Mouse (Mus musculus) forebrain, embryonic 11.5 days (tissue): ENCODE results near the gene Zswim8. TPM values are rescaled to one million over a fixed set of nuclear protein-coding genes. Genes with fewer than 3 reads are reported as not detected.
A peak's percentile ranks its signal among the peaks of the same experiment; 100 is the strongest.

Experiments
- ATAC-seq: fragments of 200-750 bp; cut with Nextera tagmentation; replicated peaks from 2 replicates; pipeline ENCODE4 v1.8.0; 2017; ENCODE audit warnings: moderate TSS enrichment; ENCODE audit not compliant: low FRiP score
- DNase-seq: peaks from one replicate; pipeline ENCODE4 v3.0.0-alpha.2; 2017; ENCODE audit warnings: low spot score
- H3K27ac ChIP-seq: fragments of 300-500 bp; sonication (generic); 2 replicates; pipeline ENCODE4 v1.5.1; 2014; ENCODE audit warnings: low read depth, low read length
- H3K27me3 ChIP-seq: fragments of 300-500 bp; sonication (generic); 2 replicates; pipeline ENCODE4 v1.6.1; 2014; ENCODE audit warnings: mild to moderate bottlenecking, low read length, mixed read lengths; ENCODE audit not compliant: control insufficient read depth, insufficient read depth
- H3K36me3 ChIP-seq: fragments of 300-500 bp; sonication (generic); 2 replicates; pipeline ENCODE4 v1.6.1; 2014; ENCODE audit warnings: mild to moderate bottlenecking, low read length, moderate library complexity, mixed read lengths; ENCODE audit not compliant: control insufficient read depth, insufficient read depth
- H3K4me1 ChIP-seq: fragments of 300-500 bp; sonication (generic); replicated peaks from 2 replicates; pipeline ENCODE4 v1.6.1; 2014; ENCODE audit warnings: low read length, mixed read lengths; ENCODE audit not compliant: control insufficient read depth, insufficient read depth
- H3K4me2 ChIP-seq: fragments of 300-500 bp; sonication (generic); 2 replicates; pipeline ENCODE4 v1.6.1; 2014; ENCODE audit warnings: low read depth, mild to moderate bottlenecking, low read length, moderate library complexity, mixed read lengths; ENCODE audit not compliant: severe bottlenecking
- H3K4me3 ChIP-seq: fragments of 300-500 bp; sonication (generic); 2 replicates; pipeline ENCODE4 v1.5.1; 2014; ENCODE audit warnings: low read depth, low read length
- H3K9ac ChIP-seq: fragments of 300-500 bp; sonication (generic); 2 replicates; pipeline ENCODE4 v1.6.1; 2014; ENCODE audit warnings: low read length
- H3K9me3 ChIP-seq: fragments of 300-500 bp; sonication (generic); 2 replicates; pipeline ENCODE4 v1.6.1; 2016; ENCODE audit warnings: low read length, mixed read lengths; ENCODE audit not compliant: control insufficient read depth
- WGBS: fragments of 180-500 bp; shearing (Covaris S2); extraction: QIAGEN DNeasy Blood & Tissue Kit; methylation state at CpG from one replicate; pipeline ENCODE4 v1.1.7; 2014; 5-methylcytosine and 5-hydroxymethylcytosine counted together
- polyA plus RNA-seq: library from polyadenylated mRNA; unstranded; fragments of >200 nt; fragmentation: Nextera tagmentation; extraction: Ambion mirVana; gene quantifications from 2 replicates; pipeline ENCODE4 v1.2.1, GENCODE M21; 2014

Gene Zswim8
- 31.7 and 37.3 TPM in 2 replicates for polyA plus RNA-seq

- peaks cover 4% of the 10 kb centered on the region; the same call in 1 of the 2 replicates for H3K36me3 ChIP-seq
- no peaks in the 10 kb centered on the region for H3K27me3 ChIP-seq
- DNase-seq (peak; percentile 93), ATAC-seq (peak; percentile 90)
- WGBS = under 1% methylated on average over 80 of the region's 80 CpGs
- peak within 1 kb of the TSS; percentile 68; the same call in 1 of the 2 replicates for H3K27ac ChIP-seq
- H3K4me1 ChIP-seq = peaks cover 8% of the 10 kb centered on the region
- H3K4me3 ChIP-seq = peak within 1 kb of the TSS; percentile 98
- peak within 1 kb of the TSS; percentile 66 for H3K4me2 ChIP-seq
- H3K9ac ChIP-seq = peak within 1 kb of the TSS; percentile 94
- H3K9me3 ChIP-seq = no peaks in the 10 kb centered on the region
Measured at GRCm38 (mm10) chr14:20707201-20708190, at the start of gene Zswim8. Gene Zswim8, plus strand, starts transcription at chr14:20707552.

- ATAC-seq (no peak), DNase-seq (no peak)
- Histone ChIP-seq H3K27me3 (peaks cover 2% of the 10 kb centered on the region; the same call in 1 of the 2 replicates), H3K4me1 (peaks cover 6% of the 10 kb centered on the region), H3K4me2 (no peak overlapping the region), H3K27ac (no peak overlapping the region), H3K9me3 (no peaks in the 10 kb centered on the region), H3K9ac (no peak overlapping the region), H3K4me3 (no peak overlapping the region), H3K36me3 (no peaks in the 10 kb centered on the region)
Measured at GRCm38 (mm10) chr14:20658326-20658725, 49.0 kb upstream of the Zswim8 start.

GRCm38 (mm10) chr14:20658902-20659301 lies 48.5 kb upstream of the Zswim8 start:
- no peak overlapping the region for H3K9ac ChIP-seq
- 88% methylated on average over 6 of the region's 6 CpGs for WGBS
- ATAC-seq (no peak), DNase-seq (no peak)
- H3K4me1 ChIP-seq = peaks cover 6% of the 10 kb centered on the region
- no peaks in the 10 kb centered on the region for H3K9me3 ChIP-seq
- H3K4me3 ChIP-seq = no peak overlapping the region
- no peak overlapping the region for H3K27ac ChIP-seq
- no peaks in the 10 kb centered on the region for H3K36me3 ChIP-seq
- H3K4me2 ChIP-seq = no peak overlapping the region
- peaks cover 2% of the 10 kb centered on the region; the same call in 1 of the 2 replicates for H3K27me3 ChIP-seq

GRCm38 (mm10) chr14:20659687-20660086 lies 47.7 kb upstream of the Zswim8 start:
- H3K9ac ChIP-seq = no peak overlapping the region
- WGBS = 98% methylated on average over 7 of the region's 7 CpGs
- no peak overlapping the region for H3K4me3 ChIP-seq
- no peaks in the 10 kb centered on the region for H3K9me3 ChIP-seq
- DNase-seq (no peak), ATAC-seq (no peak)
- H3K4me2 ChIP-seq = no peak overlapping the region
- H3K36me3 ChIP-seq = no peaks in the 10 kb centered on the region
- H3K27ac ChIP-seq = no peak overlapping the region
- H3K27me3 ChIP-seq = peaks cover 2% of the 10 kb centered on the region; the same call in 1 of the 2 replicates
- peaks cover 6% of the 10 kb centered on the region for H3K4me1 ChIP-seq

- Histone ChIP-seq H3K9me3 (no peaks in the 10 kb centered on the region), H3K9ac (peak overlapping the region; percentile 63), H3K4me1 (peaks cover 6% of the 10 kb centered on the region), H3K4me2 (peak overlapping the region; percentile 88), H3K27ac (no peak overlapping the region), H3K36me3 (no peaks in the 10 kb centered on the region), H3K27me3 (peaks cover 2% of the 10 kb centered on the region; the same call in 1 of the 2 replicates), H3K4me3 (peak overlapping the region; percentile 47)
- WGBS = 1% methylated on average over 52 of the region's 52 CpGs
- DNase-seq (peak; percentile 94), ATAC-seq (peak; percentile 83)
Measured at GRCm38 (mm10) chr14:20660827-20661660, 46.3 kb upstream of the Zswim8 start.

- Histone ChIP-seq H3K4me2 (peak overlapping the region; percentile 88), H3K27ac (no peak overlapping the region; the same call in 1 of the 2 replicates), H3K36me3 (no peaks in the 10 kb centered on the region), H3K27me3 (peaks cover 2% of the 10 kb centered on the region; the same call in 1 of the 2 replicates), H3K9ac (peak overlapping the region; percentile 63), H3K4me1 (peaks cover 6% of the 10 kb centered on the region), H3K4me3 (peak overlapping the region; percentile 47), H3K9me3 (no peaks in the 10 kb centered on the region)
- ATAC-seq = peak; percentile 29
- WGBS = 9% methylated on average over 19 of the region's 19 CpGs
- DNase-seq = peak; percentile 57
Measured at GRCm38 (mm10) chr14:20661661-20662331, 45.6 kb upstream of the Zswim8 start.

GRCm38 (mm10) chr14:20662740-20663139 lies 44.6 kb upstream of the Zswim8 start:
- H3K4me3 ChIP-seq = no peak overlapping the region
- H3K27ac ChIP-seq = no peak overlapping the region
- 86% methylated on average over 3 of the region's 3 CpGs for WGBS
- no peak for ATAC-seq
- H3K36me3 ChIP-seq = no peaks in the 10 kb centered on the region
- H3K27me3 ChIP-seq = peaks cover 2% of the 10 kb centered on the region; the same call in 1 of the 2 replicates
- H3K9ac ChIP-seq = no peak overlapping the region
- no peak for DNase-seq
- peaks cover 6% of the 10 kb centered on the region for H3K4me1 ChIP-seq
- H3K9me3 ChIP-seq = no peaks in the 10 kb centered on the region
- no peak overlapping the region for H3K4me2 ChIP-seq

GRCm38 (mm10) chr14:20663601-20664000 lies 43.8 kb upstream of the Zswim8 start:
- DNase-seq (no peak), ATAC-seq (no peak)
- Histone ChIP-seq H3K4me1 (peaks cover 6% of the 10 kb centered on the region), H3K27me3 (peaks cover 2% of the 10 kb centered on the region; the same call in 1 of the 2 replicates), H3K9ac (no peak overlapping the region), H3K36me3 (no peaks in the 10 kb centered on the region), H3K4me3 (no peak overlapping the region), H3K9me3 (no peaks in the 10 kb centered on the region), H3K4me2 (no peak overlapping the region), H3K27ac (no peak overlapping the region)
- 69% methylated on average over 2 of the region's 2 CpGs for WGBS
